Mouse (Mus musculus): ENCODE measurements around the gene Taf6l.

Gene Taf6l

GRCm38 (mm10) chr19:8786008-8786781 is at the start of gene Taf6l:
Gene Taf6l (minus strand): TSS chr19:8786417.
- DNase-seq = peak; percentile 95

- DNase-seq = no peak
Observed at GRCm38 (mm10) chr19:8832971-8833370, 46.8 kb upstream of the Taf6l start.

GRCm38 (mm10) chr19:8831262-8831661 is 45.0 kb upstream of the Taf6l start:
- no peak for DNase-seq

- DNase-seq = no peak
Observed at GRCm38 (mm10) chr19:8830664-8831063, 44.4 kb upstream of the Taf6l start.

- DNase-seq = no peak
Observed at GRCm38 (mm10) chr19:8829660-8830059, 43.4 kb upstream of the Taf6l start, which contains the start of gene AC129217.1. Gene AC129217.1 (plus strand): TSS chr19:8829773.

GRCm38 (mm10) chr19:8822696-8823095 is 36.5 kb upstream of the Taf6l start:
- DNase-seq = no peak

GRCm38 (mm10) chr19:8821146-8821545 is 34.9 kb upstream of the Taf6l start:
- no peak for DNase-seq

- DNase-seq = no peak
Observed at GRCm38 (mm10) chr19:8820424-8820956, 34.3 kb upstream of the Taf6l start.

- peak; percentile 99 for DNase-seq
Observed at GRCm38 (mm10) chr19:8819596-8820423, 33.6 kb upstream of the Taf6l start, which contains the start of gene Hnrnpul2. Gene Hnrnpul2 (plus strand): TSS chr19:8820010.

- peak; percentile 98 for DNase-seq
Observed at GRCm38 (mm10) chr19:8818801-8819595, 32.8 kb upstream of the Taf6l start, which contains the start of gene Ttc9c. Gene Ttc9c (minus strand): TSS chr19:8819333.

- DNase-seq = no peak
Observed at GRCm38 (mm10) chr19:8818301-8818798, 32.1 kb upstream of the Taf6l start.

- no peak for DNase-seq
Observed at GRCm38 (mm10) chr19:8817001-8817400, 30.8 kb upstream of the Taf6l start.

GRCm38 (mm10) chr19:8815812-8816211 is 29.6 kb upstream of the Taf6l start:
- peak; percentile 49 for DNase-seq

GRCm38 (mm10) chr19:8806810-8807209 is 20.6 kb upstream of the Taf6l start:
- DNase-seq = no peak

GRCm38 (mm10) chr19:8803879-8804660 is 17.9 kb upstream of the Taf6l start:
- DNase-seq = no peak

GRCm38 (mm10) chr19:8803204-8803780 is 17.1 kb upstream of the Taf6l start:
- no peak for DNase-seq

GRCm38 (mm10) chr19:8802130-8802821 is 16.1 kb upstream of the Taf6l start, which contains the start of gene Zbtb3:
Gene Zbtb3 (plus strand): TSS chr19:8802555.
- peak; percentile 95 for DNase-seq

- DNase-seq = no peak
Observed at GRCm38 (mm10) chr19:8798947-8799315, 12.7 kb upstream of the Taf6l start.

- peak; percentile 95 for DNase-seq
Observed at GRCm38 (mm10) chr19:8798264-8798946, 12.2 kb upstream of the Taf6l start, which contains the start of gene Polr2g. Gene Polr2g (minus strand): TSS chr19:8798577.

- no peak for DNase-seq
Observed at GRCm38 (mm10) chr19:8790171-8790570, 4.0 kb upstream of the Taf6l start.
